In the genomic region with DNA sequence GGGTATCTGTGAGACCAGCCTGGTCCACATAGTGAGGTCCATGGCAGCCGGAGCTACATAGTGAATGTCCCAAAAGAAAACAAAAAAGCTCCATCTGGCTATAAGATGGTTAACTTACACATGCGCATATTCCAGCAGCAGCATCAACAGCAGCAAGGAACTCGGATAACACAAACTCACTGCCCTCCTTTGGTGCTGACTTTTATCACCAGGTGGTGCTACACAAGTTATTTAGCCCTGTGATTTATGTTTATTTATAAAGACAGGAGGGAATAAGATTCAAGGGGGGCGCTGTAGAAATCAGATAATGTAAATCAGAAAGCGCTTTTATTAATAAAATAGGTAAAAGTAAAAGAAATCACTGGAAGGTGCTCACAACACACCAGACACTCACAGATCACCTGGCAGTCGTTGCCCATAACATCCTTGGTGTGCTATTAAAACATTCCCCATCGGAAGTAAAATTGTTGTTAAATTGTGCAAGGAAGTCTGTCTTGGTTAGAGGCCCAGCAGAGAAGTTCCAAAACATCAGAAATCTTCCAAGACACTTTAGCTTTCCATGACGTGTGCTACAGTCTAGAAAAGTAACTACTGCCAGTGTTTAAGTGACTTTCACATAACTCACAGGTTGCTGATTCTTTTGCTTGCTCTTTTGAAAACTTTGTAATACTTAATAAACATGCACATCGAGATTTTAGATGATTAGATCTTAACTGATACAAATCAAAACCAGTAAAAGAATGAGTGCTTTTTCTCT, we compare ENCODE assay signal across 9 mouse cellular contexts. TPM values are rescaled to one million over a fixed set of nuclear protein-coding genes. Genes with fewer than 3 reads are reported as not detected.
DNase-seq lines count a peak whose midpoint lies in the region; ATAC-seq and TF ChIP-seq lines count a peak whose summit lies in the region.
"Had no signal": no experiment of that assay in that cellular context is flagged by ENCODE, and none has a peak within 500 bp of the region (broad histone marks: within the 10 kb centered on the region; RNA-seq: fewer than 3 reads in every experiment).

No protein-coding gene starts in this region.

- H3K27me3 ChIP-seq in heart, embryonic 14.5 days (ENCODE audit: control insufficient read depth, insufficient read depth, low read length) = no peaks in the 10 kb centered on the region
- H3K27me3 ChIP-seq in G1E (ENCODE audit: insufficient read depth, low read length) = no peaks in the 10 kb centered on the region
- no peaks in the 10 kb centered on the region for H3K27me3 ChIP-seq in hindbrain, embryonic 11.5 days (ENCODE audit: control insufficient read depth, insufficient read depth, low read length)
- H3K27me3 ChIP-seq in midbrain, embryonic 12.5 days = no peaks in the 10 kb centered on the region

- no peak for DNase-seq in heart, adult 9 months (ENCODE audit: low spot score in 2 of 2)
- DNase-seq in G1E (ENCODE audit: low spot score) = no peak
- no peak for DNase-seq in hindbrain, embryonic 11.5 days (ENCODE audit: low spot score)
- no peak for DNase-seq in frontal cortex, adult 2 months (ENCODE audit: extremely low spot score in 1 of 2, low spot score in 1 of 2)
- no peak for DNase-seq in right cerebral cortex, postnatal 10 days (ENCODE audit: low spot score in 2 of 2)
- DNase-seq: lung, adult 2 months had no signal

- H3K4me2 ChIP-seq in heart, embryonic 14.5 days (ENCODE audit: low read length) = peak overlapping the region; percentile 83
- peak overlapping the region; percentile 38 for H3K4me2 ChIP-seq in hindbrain, embryonic 11.5 days (replicated peaks; ENCODE audit: low read depth, low read length)
- peak overlapping the region; percentile 73 for H3K4me2 ChIP-seq in midbrain, embryonic 12.5 days (replicated peaks)

- H3K4me1 ChIP-seq in heart, embryonic 14.5 days (ENCODE audit: control insufficient read depth in 2 of 2, insufficient read depth in 2 of 2, low read length in 2 of 2) = peaks cover 11 to 41% of the 10 kb centered on the region in 2 experiments
- peaks cover 52% of the 10 kb centered on the region for H3K4me1 ChIP-seq in G1E (ENCODE audit: insufficient read depth, low read depth, low read length)
- peaks cover 2% of the 10 kb centered on the region; the same call in 1 of the 2 replicates for H3K4me1 ChIP-seq in hindbrain, embryonic 11.5 days (replicated peaks; ENCODE audit: control insufficient read depth, insufficient read depth, low read length)
- H3K4me1 ChIP-seq in midbrain, embryonic 12.5 days = peaks cover 24% of the 10 kb centered on the region

- no peaks in the 10 kb centered on the region for H3K9me3 ChIP-seq in heart, embryonic 14.5 days (ENCODE audit: control insufficient read depth, low read length)
- no peaks in the 10 kb centered on the region for H3K9me3 ChIP-seq in G1E (replicated peaks)
- H3K9me3 ChIP-seq in hindbrain, embryonic 11.5 days (ENCODE audit: control insufficient read depth, low read length) = no peaks in the 10 kb centered on the region
- H3K9me3 ChIP-seq in midbrain, embryonic 12.5 days = no peaks in the 10 kb centered on the region

- TF ChIP-seq CTCF in G1E (IDR thresholded peaks at IDR 0.05; ENCODE audit: low read depth, low read length) = no peak

- peak overlapping the region; percentile 87 for H3K9ac ChIP-seq in heart, embryonic 14.5 days (ENCODE audit: low read length)
- no peak overlapping the region for H3K9ac ChIP-seq in hindbrain, embryonic 11.5 days (ENCODE audit: low read depth, low read length)
- H3K9ac ChIP-seq in midbrain, embryonic 12.5 days (replicated peaks) = peak overlapping the region; percentile 75; the same call in 1 of the 2 replicates

- H3K27ac ChIP-seq in heart, embryonic 14.5 days (replicated peaks in 1 of 2; ENCODE audit: control insufficient read depth in 1 of 2, insufficient read depth in 1 of 2, low read depth in 2 of 2, low read length in 2 of 2) = peak overlapping the region; percentile 14 to 51; a peak in 1 of 4 replicates
- no peak overlapping the region for H3K27ac ChIP-seq in hindbrain, embryonic 11.5 days (ENCODE audit: low read depth, low read length)
- no peak overlapping the region for H3K27ac ChIP-seq in midbrain, embryonic 12.5 days (replicated peaks)

- no peak for ATAC-seq in heart, embryonic 14.5 days (ENCODE audit: insufficient number of reproducible peaks, insufficient read depth, low FRiP score, low read depth)
- no peak for ATAC-seq in G1E (ENCODE audit: extremely low read depth, insufficient number of reproducible peaks, low FRiP score, poor library complexity, severe bottlenecking)
- no peak for ATAC-seq in hindbrain, embryonic 11.5 days (ENCODE audit: low FRiP score)
- no peak for ATAC-seq in midbrain, embryonic 12.5 days (ENCODE audit: low FRiP score, low read depth)
- ATAC-seq in activated CD4-positive, CD25-positive, alpha-beta regulatory T cell, adult 4 months = no peak

- peak overlapping the region; percentile 34 to 77 for H3K4me3 ChIP-seq in heart, embryonic 14.5 days (ENCODE audit: control insufficient read depth in 1 of 2, insufficient read depth in 1 of 2, low read depth in 1 of 2, low read length in 2 of 2)
- peak overlapping the region; percentile 85 for H3K4me3 ChIP-seq in G1E (ENCODE audit: low read depth, low read length)
- peak overlapping the region; percentile 51 for H3K4me3 ChIP-seq in hindbrain, embryonic 11.5 days (ENCODE audit: low read depth, low read length)
- H3K4me3 ChIP-seq in midbrain, embryonic 12.5 days = peak overlapping the region; percentile 79

- 20% methylated on average over 9 of the region's 9 CpGs for WGBS in heart, embryonic 14.5 days
- 43% methylated on average over 9 of the region's 9 CpGs for WGBS in hindbrain, embryonic 11.5 days
- WGBS in midbrain, embryonic 12.5 days = 37% methylated on average over 9 of the region's 9 CpGs

- H3K36me3 ChIP-seq in heart, embryonic 14.5 days (ENCODE audit: control insufficient read depth, insufficient read depth, low read length) = peaks cover 27% of the 10 kb centered on the region
- peaks cover 54% of the 10 kb centered on the region for H3K36me3 ChIP-seq in G1E (replicated peaks)
- H3K36me3 ChIP-seq in hindbrain, embryonic 11.5 days (ENCODE audit: control insufficient read depth, insufficient read depth, low read length) = no peaks in the 10 kb centered on the region
- H3K36me3 ChIP-seq in midbrain, embryonic 12.5 days = no peaks in the 10 kb centered on the region

RNA-seq across cellular contexts. Expression of a gene that starts 1.4 kb away (rescaled TPM):
- 997 and 1,000 TPM in 2 replicates for polyA plus RNA-seq in heart, embryonic 14.5 days (2014; fragmentation: Nextera tagmentation; extraction: Ambion mirVana)
- 136 and 143 TPM in 2 replicates for total RNA-seq in G1E (2014; fragmentation: Nextera tagmentation)
- 266 and 272 TPM in 2 replicates for total RNA-seq in G1E (2017)
- 262 and 411 TPM in 2 replicates for polyA plus RNA-seq in G1E (2012)
- 207 and 223 TPM in 2 replicates for polyA plus RNA-seq in hindbrain, embryonic 11.5 days (2014; fragmentation: Nextera tagmentation; extraction: Ambion mirVana)
- 183 and 184 TPM in 2 replicates for polyA plus RNA-seq in midbrain, embryonic 12.5 days (2016; fragmentation: Nextera tagmentation; extraction: Ambion mirVana)
- 99.7 and 111 TPM in 2 replicates for polyA plus RNA-seq in frontal cortex, adult 2 months (2012; rRNA removed)
- 100 to 1,000 TPM in 1 of 2 experiments, 10 to 100 TPM in 1; 91.6 to 121 TPM for polyA plus RNA-seq in activated CD4-positive, CD25-positive, alpha-beta regulatory T cell, adult 4 months (2017; shearing (Covaris generic))

RNA-seq across cellular contexts. Expression of a gene that starts 1.5 kb away (rescaled TPM):
- polyA plus RNA-seq in heart, embryonic 14.5 days (2014; fragmentation: Nextera tagmentation; extraction: Ambion mirVana) = 76.2 and 77.5 TPM in 2 replicates
- total RNA-seq in G1E (2014; fragmentation: Nextera tagmentation) = 71.8 and 93.8 TPM in 2 replicates
- total RNA-seq in G1E (2017) = 148 and 250 TPM in 2 replicates
- polyA plus RNA-seq in G1E (2012) = 4.0 and 6.3 TPM in 2 replicates
- 71.6 and 78.4 TPM in 2 replicates for polyA plus RNA-seq in hindbrain, embryonic 11.5 days (2014; fragmentation: Nextera tagmentation; extraction: Ambion mirVana)
- polyA plus RNA-seq in midbrain, embryonic 12.5 days (2016; fragmentation: Nextera tagmentation; extraction: Ambion mirVana) = 59.9 and 64.9 TPM in 2 replicates
- polyA plus RNA-seq in frontal cortex, adult 2 months (2012; rRNA removed) = 21.4 and 26.9 TPM in 2 replicates
- 10 to 100 TPM; 19.6 to 33.4 TPM for polyA plus RNA-seq in activated CD4-positive, CD25-positive, alpha-beta regulatory T cell, adult 4 months (2017; shearing (Covaris generic))

RNA-seq across cellular contexts. Expression of a gene that starts 29.0 kb away (rescaled TPM):
- 7.8 and 7.9 TPM in 2 replicates for polyA plus RNA-seq in heart, embryonic 14.5 days (2014; fragmentation: Nextera tagmentation; extraction: Ambion mirVana)
- 3.5 and 7.1 TPM in 2 replicates for total RNA-seq in G1E (2014; fragmentation: Nextera tagmentation)
- 6.9 and 8.1 TPM in 2 replicates for total RNA-seq in G1E (2017)
- polyA plus RNA-seq in G1E (2012) = 0.19 and 0.50 TPM in 2 replicates
- 12.2 and 14.2 TPM in 2 replicates for polyA plus RNA-seq in hindbrain, embryonic 11.5 days (2014; fragmentation: Nextera tagmentation; extraction: Ambion mirVana)
- 12.5 and 13.2 TPM in 2 replicates for polyA plus RNA-seq in midbrain, embryonic 12.5 days (2016; fragmentation: Nextera tagmentation; extraction: Ambion mirVana)
- 5.0 and 5.4 TPM in 2 replicates for polyA plus RNA-seq in frontal cortex, adult 2 months (2012; rRNA removed)
- polyA plus RNA-seq in activated CD4-positive, CD25-positive, alpha-beta regulatory T cell, adult 4 months (2017; shearing (Covaris generic)) = 1 to 10 TPM; 6.6 to 7.8 TPM

Comparison
In these comparisons a context has a peak if more than half of its experiments do, and no peak if none do; other contexts are left out.
1. H3K27ac ChIP-seq: peak in heart, embryonic 14.5 days (2 of 2); none in hindbrain, embryonic 11.5 days (single experiment) and midbrain, embryonic 12.5 days (single experiment).
2. Peak in every context shown above with its lines, with median percentiles within 50 percentile points of each other: H3K4me2 ChIP-seq and H3K4me3 ChIP-seq.